Mouse (Mus musculus): ENCODE measurements around the gene Arhgap17. TPM values are rescaled to one million over a fixed set of nuclear protein-coding genes. Genes with fewer than 3 reads are reported as not detected.
A peak's percentile ranks its signal among the peaks of the same experiment; 100 is the strongest.

The Arhgap17 gene
- polyA plus RNA-seq, 1 experiment, result 171 TPM

DNA sequence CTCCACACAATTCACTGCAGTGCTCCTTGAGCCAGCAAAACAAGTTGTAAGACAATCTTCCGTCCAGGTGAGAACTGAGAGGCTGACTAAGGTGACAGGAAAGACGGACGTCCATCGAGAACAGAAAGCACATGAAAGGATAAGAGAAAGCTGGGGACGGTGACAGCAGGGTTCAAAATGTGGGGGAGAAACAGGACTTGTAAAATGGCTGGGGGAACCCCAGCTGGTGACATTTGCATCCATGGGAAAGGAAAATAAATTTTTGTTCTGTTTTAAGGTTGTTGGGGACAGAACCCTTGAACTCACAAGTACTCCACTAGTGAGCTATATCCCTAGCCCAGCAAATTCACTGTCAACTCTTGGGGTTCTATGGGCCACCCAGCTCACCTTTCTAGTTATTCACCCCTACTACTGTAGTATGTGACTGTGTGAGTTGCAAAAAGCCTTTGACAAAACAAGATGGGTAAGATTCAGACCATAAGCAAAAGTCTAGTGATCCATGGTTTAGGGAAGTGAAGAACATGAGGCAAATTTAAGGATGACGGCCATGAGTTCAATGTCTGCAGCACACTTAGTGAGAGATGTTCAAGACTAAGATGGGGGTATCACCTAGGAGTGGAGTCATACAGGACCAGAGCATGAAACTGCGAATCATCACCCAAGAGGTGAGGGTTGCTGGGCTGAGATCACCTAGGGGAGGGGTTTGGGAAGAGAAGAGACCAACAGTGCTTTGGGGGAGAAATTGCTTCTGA is 8.3 kb downstream of the Arhgap17 start:
- TF ChIP-seq CTCF (IDR thresholded peaks at IDR 0.05; ENCODE audit: low read depth, low read length), result no peak
- TF ChIP-seq POLR2A (IDR thresholded peaks at IDR 0.05; ENCODE audit: borderline replicate concordance, low read depth, low read length), result no peak
- Histone ChIP-seq H3K27ac (ENCODE audit: insufficient read depth, low read depth, low read length) (no peak overlapping the region), H3K4me1 (ENCODE audit: control insufficient read depth, insufficient read depth, low read length) (peaks cover 42% of the 10 kb centered on the region)

GRCm38 (mm10) chr7:123360185-123360584 is 9.5 kb downstream of the Arhgap17 start:
- no peak overlapping the region for H3K4me3 ChIP-seq (ENCODE audit: insufficient read depth, low read length)
- no peak overlapping the region for H3K27ac ChIP-seq (ENCODE audit: insufficient read depth, low read depth, low read length)
- peaks cover 41% of the 10 kb centered on the region for H3K4me1 ChIP-seq (ENCODE audit: control insufficient read depth, insufficient read depth, low read length)
- TF ChIP-seq CTCF (IDR thresholded peaks at IDR 0.05; ENCODE audit: low read depth, low read length), result no peak
- TF ChIP-seq POLR2A (IDR thresholded peaks at IDR 0.05; ENCODE audit: borderline replicate concordance, low read depth, low read length), result no peak

More for the DNA sequence above, 8.3 kb downstream of the Arhgap17 start:
- H3K4me3 ChIP-seq (ENCODE audit: insufficient read depth, low read length), result no peak overlapping the region

GRCm38 (mm10) chr7:123359101-123359500 is 10.6 kb downstream of the Arhgap17 start:
- Histone ChIP-seq H3K4me1 (ENCODE audit: control insufficient read depth, insufficient read depth, low read length) (peaks cover 42% of the 10 kb centered on the region), H3K4me3 (ENCODE audit: insufficient read depth, low read length) (no peak overlapping the region), H3K27ac (ENCODE audit: insufficient read depth, low read depth, low read length) (no peak overlapping the region)
- TF ChIP-seq CTCF (IDR thresholded peaks at IDR 0.05; ENCODE audit: low read depth, low read length) (no peak), POLR2A (IDR thresholded peaks at IDR 0.05; ENCODE audit: borderline replicate concordance, low read depth, low read length) (no peak)

DNA sequence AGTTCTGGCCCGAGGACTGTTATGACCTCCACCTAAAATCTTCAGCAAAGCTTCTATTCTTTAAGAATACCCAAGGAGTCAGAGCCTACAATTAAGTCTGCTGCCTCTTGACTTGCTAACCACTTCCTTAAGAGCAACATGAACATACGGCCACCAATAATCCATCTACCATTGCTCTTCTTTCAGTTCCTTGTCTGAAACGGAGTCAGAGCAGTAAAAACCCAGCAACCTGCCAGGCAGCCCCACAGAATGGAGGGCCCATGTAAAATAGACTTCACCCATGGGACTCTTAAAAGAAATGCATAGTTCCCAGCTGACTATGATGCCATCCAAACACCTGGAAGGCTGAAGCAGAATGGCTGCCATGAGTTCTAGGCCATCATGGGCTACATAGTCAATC is 13.6 kb downstream of the Arhgap17 start:
- Histone ChIP-seq H3K4me1 (ENCODE audit: control insufficient read depth, insufficient read depth, low read length) (peaks cover 51% of the 10 kb centered on the region), H3K27ac (ENCODE audit: insufficient read depth, low read depth, low read length) (0 out of 2 replicates have a peak overlapping the region, but pooled peaks have one; percentile 17), H3K4me3 (ENCODE audit: insufficient read depth, low read length) (no peak overlapping the region)
- no peak for TF ChIP-seq POLR2A (IDR thresholded peaks at IDR 0.05; ENCODE audit: borderline replicate concordance, low read depth, low read length)
- TF ChIP-seq CTCF (IDR thresholded peaks at IDR 0.05; ENCODE audit: low read depth, low read length), result no peak

GRCm38 (mm10) chr7:123354851-123355250 is 14.9 kb downstream of the Arhgap17 start:
- TF ChIP-seq CTCF (IDR thresholded peaks at IDR 0.05; ENCODE audit: low read depth, low read length) (no peak), POLR2A (IDR thresholded peaks at IDR 0.05; ENCODE audit: borderline replicate concordance, low read depth, low read length) (no peak)
- no peak overlapping the region for H3K4me3 ChIP-seq (ENCODE audit: insufficient read depth, low read length)
- H3K4me1 ChIP-seq (ENCODE audit: control insufficient read depth, insufficient read depth, low read length), result peaks cover 45% of the 10 kb centered on the region
- H3K27ac ChIP-seq (ENCODE audit: insufficient read depth, low read depth, low read length), result no peak overlapping the region

GRCm38 (mm10) chr7:123354392-123354791 is 15.3 kb downstream of the Arhgap17 start:
- H3K27ac ChIP-seq (ENCODE audit: insufficient read depth, low read depth, low read length), result no peak overlapping the region
- no peak overlapping the region for H3K4me3 ChIP-seq (ENCODE audit: insufficient read depth, low read length)
- peaks cover 48% of the 10 kb centered on the region for H3K4me1 ChIP-seq (ENCODE audit: control insufficient read depth, insufficient read depth, low read length)
- TF ChIP-seq POLR2A (IDR thresholded peaks at IDR 0.05; ENCODE audit: borderline replicate concordance, low read depth, low read length) (no peak), CTCF (IDR thresholded peaks at IDR 0.05; ENCODE audit: low read depth, low read length) (no peak)

GRCm38 (mm10) chr7:123353879-123354278 is 15.8 kb downstream of the Arhgap17 start:
- H3K4me3 ChIP-seq (ENCODE audit: insufficient read depth, low read length), result no peak overlapping the region
- TF ChIP-seq CTCF (IDR thresholded peaks at IDR 0.05; ENCODE audit: low read depth, low read length) (no peak), POLR2A (IDR thresholded peaks at IDR 0.05; ENCODE audit: borderline replicate concordance, low read depth, low read length) (no peak)
- H3K27ac ChIP-seq (ENCODE audit: insufficient read depth, low read depth, low read length), result no peak overlapping the region
- peaks cover 53% of the 10 kb centered on the region for H3K4me1 ChIP-seq (ENCODE audit: control insufficient read depth, insufficient read depth, low read length)

DNA sequence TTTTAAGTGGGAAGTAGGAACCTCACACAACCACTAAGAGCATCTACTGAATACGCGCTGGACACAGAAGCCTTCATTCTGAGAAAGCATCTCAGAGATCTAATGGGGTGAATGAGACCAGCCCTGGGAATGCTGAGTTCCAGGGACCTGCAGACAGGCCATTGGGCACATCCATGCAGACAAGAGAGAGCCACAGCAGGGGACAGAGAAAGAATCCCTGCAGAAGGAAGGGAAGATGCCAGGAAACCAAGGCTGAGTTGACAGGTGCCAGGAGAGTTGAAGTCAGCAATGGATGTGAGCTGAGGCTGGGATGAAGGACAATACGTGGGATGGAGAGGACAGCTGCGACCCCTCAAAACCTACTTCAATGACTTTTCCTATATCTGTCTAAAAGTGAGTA is 16.6 kb downstream of the Arhgap17 start:
- Histone ChIP-seq H3K27ac (ENCODE audit: insufficient read depth, low read depth, low read length) (no peak overlapping the region), H3K4me3 (ENCODE audit: insufficient read depth, low read length) (no peak overlapping the region), H3K4me1 (ENCODE audit: control insufficient read depth, insufficient read depth, low read length) (peaks cover 60% of the 10 kb centered on the region)
- TF ChIP-seq POLR2A (IDR thresholded peaks at IDR 0.05; ENCODE audit: borderline replicate concordance, low read depth, low read length) (no peak), CTCF (IDR thresholded peaks at IDR 0.05; ENCODE audit: low read depth, low read length) (no peak)

- Histone ChIP-seq H3K4me3 (ENCODE audit: insufficient read depth, low read length) (no peak overlapping the region), H3K4me1 (ENCODE audit: control insufficient read depth, insufficient read depth, low read length) (peaks cover 66% of the 10 kb centered on the region), H3K27ac (ENCODE audit: insufficient read depth, low read depth, low read length) (no peak overlapping the region)
- TF ChIP-seq POLR2A (IDR thresholded peaks at IDR 0.05; ENCODE audit: borderline replicate concordance, low read depth, low read length) (no peak), CTCF (IDR thresholded peaks at IDR 0.05; ENCODE audit: low read depth, low read length) (no peak)
These were observed 19.5 kb downstream of the Arhgap17 start for GRCm38 (mm10) chr7:123350243-123350642.

- no peak overlapping the region for H3K4me3 ChIP-seq (ENCODE audit: insufficient read depth, low read length)
- no peak overlapping the region for H3K27ac ChIP-seq (ENCODE audit: insufficient read depth, low read depth, low read length)
- peaks cover 65% of the 10 kb centered on the region for H3K4me1 ChIP-seq (ENCODE audit: control insufficient read depth, insufficient read depth, low read length)
- TF ChIP-seq POLR2A (IDR thresholded peaks at IDR 0.05; ENCODE audit: borderline replicate concordance, low read depth, low read length) (no peak), CTCF (IDR thresholded peaks at IDR 0.05; ENCODE audit: low read depth, low read length) (no peak)
These were observed 19.9 kb downstream of the Arhgap17 start for GRCm38 (mm10) chr7:123349813-123350212.

Data from bone marrow macrophage, adult 2 months (primary cell).